Mouse (Mus musculus) hindbrain, embryonic 10.5 days (tissue): ENCODE data around the gene Tmem131. TPM values are rescaled to one million over a fixed set of nuclear protein-coding genes. Genes with fewer than 3 reads are reported as not detected.

Source experiments
- polyA plus RNA-seq: library from polyadenylated mRNA; unstranded; fragments of >200 nt; fragmentation: Nextera tagmentation; extraction: Ambion mirVana; gene quantifications from 2 replicates; pipeline ENCODE4 v1.2.1, GENCODE M21; 2016

Tmem131 gene
- polyA plus RNA-seq, 1 experiment from 2014 or later: 12.7 TPM

Other genes with a start within 250 kb of the Tmem131 start
- 0.15 and 0.22 TPM in 2 replicates for gene 4933424G06Rik, start 233.5 kb downstream of the Tmem131 start, polyA plus RNA-seq
- 135 and 147 TPM in 2 replicates for gene Actr1b, start 229.2 kb downstream of the Tmem131 start, polyA plus RNA-seq
- gene Zap70, start 181.9 kb downstream of the Tmem131 start, polyA plus RNA-seq: 0.25 and 0.43 TPM in 2 replicates
- gene Vwa3b, start 82.9 kb upstream of the Tmem131 start, polyA plus RNA-seq: 0.34 and 1.1 TPM in 2 replicates